Mouse (Mus musculus): ENCODE measurements around the gene Rrp12.

- TF ChIP-seq POLR2A (IDR thresholded peaks at IDR 0.05; ENCODE audit: insufficient read depth, low read depth, low read length) (no peak), CTCF (IDR thresholded peaks at IDR 0.05) (no peak)
Observed at GRCm38 (mm10) chr19:41881842-41882241, 14.1 kb downstream of the Rrp12 start.
